Mouse (Mus musculus) stomach, postnatal 0 days (tissue): ENCODE results near the gene Mpz.

Experiments
- CTCF ChIP-seq: IDR thresholded peaks from 2 replicates; pipeline ENCODE4 v1.5.1; 2016; ENCODE audit warnings: antibody characterized with exemption, low read depth, mild to moderate bottlenecking, moderate library complexity
- EP300 ChIP-seq: optimal IDR thresholded peaks from 2 replicates; pipeline ENCODE3; 2016; ENCODE audit warnings: antibody characterized with exemption

GRCm38 (mm10) chr1:171192283-171192682 lies 41.8 kb downstream of the Mpz start:
- no peak for TF ChIP-seq CTCF
- no peak for TF ChIP-seq EP300
